In the genomic region with DNA sequence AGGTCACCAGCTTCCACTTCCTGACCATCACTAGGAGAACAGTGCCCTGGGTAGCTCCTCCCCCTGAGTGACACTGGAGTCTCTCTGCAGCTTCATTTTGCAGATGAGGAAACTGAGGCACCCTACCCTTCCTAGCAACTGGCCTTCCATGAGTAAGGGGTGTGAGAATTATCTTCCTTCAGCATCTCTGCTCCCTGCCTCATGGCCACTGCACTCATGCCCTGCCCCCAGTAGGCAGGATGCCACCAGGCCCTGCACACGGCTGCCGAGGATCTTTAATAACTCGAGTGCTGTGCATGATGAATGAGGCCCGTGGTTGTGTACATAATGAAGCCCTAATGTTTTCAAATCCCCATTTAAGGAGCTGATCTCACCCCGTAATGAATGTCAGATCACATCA, we compare ENCODE assay signal across 27 mouse cellular contexts. TPM values are rescaled to one million over a fixed set of nuclear protein-coding genes. Genes with fewer than 3 reads are reported as not detected.
A peak's percentile ranks its signal among the peaks of the same experiment; 100 is the strongest.
DNase-seq lines count a peak whose midpoint lies in the region; ATAC-seq lines count a peak whose summit lies in the region.
"Had no signal": no experiment of that assay in that cellular context is flagged by ENCODE, and none has a peak within 500 bp of the region (broad histone marks: within the 10 kb centered on the region; RNA-seq: fewer than 3 reads in every experiment).

No protein-coding gene starts in this region.

- no peak for DNase-seq in kidney, postnatal 4 days
- no peak for DNase-seq in midbrain, embryonic 10.5 days (ENCODE audit: low spot score)
- DNase-seq in midbrain, embryonic 14.5 days = no peak
- DNase-seq: adrenal gland, adult 2 months; adrenal gland, postnatal 14 days; B cell, adult 2 months; cerebellum, adult 11 months; cerebellum, adult 2 months; cerebellum, adult 9-11 months; cerebellum, postnatal 25 days; gastrocnemius, postnatal 10 days; gastrocnemius, postnatal 36 days; heart, adult 2 months; heart, postnatal 14 days; heart, postnatal 4 days had no signal

- H3K9ac ChIP-seq in intestine, embryonic 16.5 days (ENCODE audit: low read depth, low read length) = peak overlapping the region; percentile 22; the same call in 1 of the 2 replicates
- no peak overlapping the region for H3K9ac ChIP-seq in intestine, embryonic 15.5 days
- H3K9ac ChIP-seq in kidney, embryonic 16.5 days (replicated peaks; ENCODE audit: low read length) = no peak overlapping the region
- no peak overlapping the region for H3K9ac ChIP-seq in midbrain, embryonic 14.5 days (replicated peaks; ENCODE audit: low read length)
- H3K9ac ChIP-seq: embryonic facial prominence, embryonic 12.5 days; embryonic facial prominence, embryonic 15.5 days; heart, embryonic 13.5 days; hindbrain, embryonic 14.5 days had no signal

- peaks cover 41% of the 10 kb centered on the region for H3K4me1 ChIP-seq in intestine, embryonic 16.5 days (ENCODE audit: control insufficient read depth, insufficient read depth, low read length)
- H3K4me1 ChIP-seq in intestine, embryonic 15.5 days (replicated peaks) = peaks cover 46% of the 10 kb centered on the region
- H3K4me1 ChIP-seq in kidney, embryonic 16.5 days (ENCODE audit: insufficient read depth, low read length) = peaks cover 47% of the 10 kb centered on the region
- H3K4me1 ChIP-seq in midbrain, embryonic 10.5 days = peaks cover 63% of the 10 kb centered on the region
- peaks cover 21% of the 10 kb centered on the region for H3K4me1 ChIP-seq in midbrain, embryonic 14.5 days (ENCODE audit: control insufficient read depth, insufficient read depth, low read length)

- peaks cover 3% of the 10 kb centered on the region; the same call in 1 of the 2 replicates for H3K27me3 ChIP-seq in intestine, embryonic 16.5 days (replicated peaks; ENCODE audit: control insufficient read depth, insufficient read depth, low read length)
- no peaks in the 10 kb centered on the region for H3K27me3 ChIP-seq in intestine, embryonic 15.5 days (replicated peaks)
- no peaks in the 10 kb centered on the region; the same call in 1 of the 2 replicates for H3K27me3 ChIP-seq in kidney, embryonic 16.5 days (ENCODE audit: insufficient read depth, low read length)
- peaks cover 88% of the 10 kb centered on the region for H3K27me3 ChIP-seq in midbrain, embryonic 10.5 days (ENCODE audit: low read depth, poor library complexity, severe bottlenecking)
- peaks cover 5% of the 10 kb centered on the region for H3K27me3 ChIP-seq in midbrain, embryonic 14.5 days (ENCODE audit: control insufficient read depth, insufficient read depth, low read length)
- H3K27me3 ChIP-seq: Patski had no signal

- H3K4me2 ChIP-seq in intestine, embryonic 16.5 days (ENCODE audit: low read depth, low read length) = no peak overlapping the region
- no peak overlapping the region for H3K4me2 ChIP-seq in intestine, embryonic 15.5 days (replicated peaks)
- no peak overlapping the region for H3K4me2 ChIP-seq in kidney, embryonic 16.5 days (replicated peaks; ENCODE audit: low read depth, low read length)
- no peak overlapping the region for H3K4me2 ChIP-seq in midbrain, embryonic 14.5 days (ENCODE audit: low read length)
- H3K4me2 ChIP-seq: embryonic facial prominence, embryonic 12.5 days; embryonic facial prominence, embryonic 15.5 days; heart, embryonic 13.5 days; hindbrain, embryonic 14.5 days had no signal

- H3K27ac ChIP-seq in intestine, embryonic 16.5 days (ENCODE audit: low read length) = peak overlapping the region; percentile 66; the same call in 1 of the 2 replicates
- no peak overlapping the region for H3K27ac ChIP-seq in intestine, embryonic 15.5 days
- peak overlapping the region; percentile 69 for H3K27ac ChIP-seq in kidney, embryonic 16.5 days (ENCODE audit: low read length)
- peak overlapping the region; percentile 15; the same call in 1 of the 2 replicates for H3K27ac ChIP-seq in midbrain, embryonic 10.5 days (replicated peaks)
- H3K27ac ChIP-seq in midbrain, embryonic 14.5 days (replicated peaks; ENCODE audit: low read depth, low read length) = no peak overlapping the region
- H3K27ac ChIP-seq: embryonic facial prominence, embryonic 12.5 days; embryonic facial prominence, embryonic 15.5 days; heart, adult 2 months; heart, embryonic 10.5 days; heart, embryonic 13.5 days; hindbrain, embryonic 14.5 days; hindbrain, postnatal 0 days had no signal

- 31% methylated on average over 5 of the region's 5 CpGs for WGBS in intestine, embryonic 16.5 days
- WGBS in intestine, embryonic 15.5 days = 33% methylated on average over 5 of the region's 5 CpGs
- 47% methylated on average over 5 of the region's 5 CpGs for WGBS in kidney, embryonic 16.5 days
- WGBS in midbrain, embryonic 10.5 days = 85% methylated on average over 5 of the region's 5 CpGs
- 31% methylated on average over 5 of the region's 5 CpGs for WGBS in midbrain, embryonic 14.5 days

- no peak overlapping the region for H3K4me3 ChIP-seq in intestine, embryonic 16.5 days (ENCODE audit: low read length)
- no peak overlapping the region for H3K4me3 ChIP-seq in intestine, embryonic 15.5 days (replicated peaks)
- H3K4me3 ChIP-seq in kidney, embryonic 16.5 days (ENCODE audit: low read length) = no peak overlapping the region
- H3K4me3 ChIP-seq in midbrain, embryonic 10.5 days = no peak overlapping the region
- H3K4me3 ChIP-seq in midbrain, embryonic 14.5 days (replicated peaks; ENCODE audit: low read depth, low read length) = no peak overlapping the region
- H3K4me3 ChIP-seq: embryonic facial prominence, embryonic 12.5 days; embryonic facial prominence, embryonic 15.5 days; heart, adult 2 months; heart, embryonic 10.5 days; heart, embryonic 13.5 days had no signal

- ATAC-seq in intestine, embryonic 16.5 days = no peak
- ATAC-seq in intestine, embryonic 15.5 days = no peak
- ATAC-seq in kidney, embryonic 16.5 days (ENCODE audit: low FRiP score, low TSS enrichment) = no peak
- ATAC-seq in midbrain, embryonic 14.5 days (ENCODE audit: low FRiP score, low TSS enrichment) = no peak
- ATAC-seq: forebrain, embryonic 16.5 days; hindbrain, postnatal 0 days; Patski had no signal

- no peaks in the 10 kb centered on the region for H3K36me3 ChIP-seq in intestine, embryonic 16.5 days (ENCODE audit: control insufficient read depth, insufficient read depth, low read length)
- no peaks in the 10 kb centered on the region for H3K36me3 ChIP-seq in intestine, embryonic 15.5 days
- H3K36me3 ChIP-seq in kidney, embryonic 16.5 days (ENCODE audit: insufficient read depth, low read length) = no peaks in the 10 kb centered on the region
- H3K36me3 ChIP-seq in midbrain, embryonic 10.5 days = no peaks in the 10 kb centered on the region
- no peaks in the 10 kb centered on the region for H3K36me3 ChIP-seq in midbrain, embryonic 14.5 days (ENCODE audit: control insufficient read depth, insufficient read depth, low read length)
- H3K36me3 ChIP-seq: embryonic facial prominence, embryonic 12.5 days; embryonic facial prominence, embryonic 15.5 days; heart, embryonic 10.5 days; heart, embryonic 13.5 days had no signal

- no peaks in the 10 kb centered on the region for H3K9me3 ChIP-seq in intestine, embryonic 16.5 days (ENCODE audit: control insufficient read depth, low read length)
- no peaks in the 10 kb centered on the region for H3K9me3 ChIP-seq in intestine, embryonic 15.5 days
- no peaks in the 10 kb centered on the region for H3K9me3 ChIP-seq in kidney, embryonic 16.5 days (ENCODE audit: low read length)
- H3K9me3 ChIP-seq in midbrain, embryonic 10.5 days (replicated peaks) = no peaks in the 10 kb centered on the region
- no peaks in the 10 kb centered on the region for H3K9me3 ChIP-seq in midbrain, embryonic 14.5 days (ENCODE audit: control insufficient read depth, low read length)
- H3K9me3 ChIP-seq: embryonic facial prominence, embryonic 12.5 days; embryonic facial prominence, embryonic 15.5 days; G1E; heart, embryonic 10.5 days; heart, embryonic 13.5 days had no signal

RNA-seq across cellular contexts. Expression of gene Otub1, which starts 15.1 kb away (rescaled TPM):
- polyA plus RNA-seq in intestine, embryonic 16.5 days (2015; fragmentation: Nextera tagmentation; extraction: Ambion mirVana) = 162 and 166 TPM in 2 replicates
- 166 and 172 TPM in 2 replicates for polyA plus RNA-seq in intestine, embryonic 15.5 days (2015; fragmentation: Nextera tagmentation; extraction: Ambion mirVana)
- 231 and 241 TPM in 2 replicates for polyA plus RNA-seq in kidney, embryonic 16.5 days (2015; fragmentation: Nextera tagmentation; extraction: Ambion mirVana)
- polyA plus RNA-seq in midbrain, embryonic 10.5 days (2016; fragmentation: Nextera tagmentation; extraction: Ambion mirVana) = 274 and 293 TPM in 2 replicates
- 244 and 263 TPM in 2 replicates for polyA plus RNA-seq in midbrain, embryonic 14.5 days (2014; fragmentation: Nextera tagmentation; extraction: Ambion mirVana)

RNA-seq across cellular contexts. Expression of gene Cox8a, which starts 26.4 kb away (rescaled TPM):
- polyA plus RNA-seq in intestine, embryonic 16.5 days (2015; fragmentation: Nextera tagmentation; extraction: Ambion mirVana) = 1,467 and 1,508 TPM in 2 replicates
- 1,343 and 1,351 TPM in 2 replicates for polyA plus RNA-seq in intestine, embryonic 15.5 days (2015; fragmentation: Nextera tagmentation; extraction: Ambion mirVana)
- polyA plus RNA-seq in kidney, embryonic 16.5 days (2015; fragmentation: Nextera tagmentation; extraction: Ambion mirVana) = 1,116 and 1,175 TPM in 2 replicates
- 895 and 900 TPM in 2 replicates for polyA plus RNA-seq in midbrain, embryonic 10.5 days (2016; fragmentation: Nextera tagmentation; extraction: Ambion mirVana)
- 921 and 1,195 TPM in 2 replicates for polyA plus RNA-seq in midbrain, embryonic 14.5 days (2014; fragmentation: Nextera tagmentation; extraction: Ambion mirVana)

RNA-seq across cellular contexts. Expression of gene Naa40, which starts 50.0 kb away (rescaled TPM):
- polyA plus RNA-seq in intestine, embryonic 16.5 days (2015; fragmentation: Nextera tagmentation; extraction: Ambion mirVana) = 48.4 and 51.9 TPM in 2 replicates
- 49.8 and 52.9 TPM in 2 replicates for polyA plus RNA-seq in intestine, embryonic 15.5 days (2015; fragmentation: Nextera tagmentation; extraction: Ambion mirVana)
- 81.4 and 88.0 TPM in 2 replicates for polyA plus RNA-seq in kidney, embryonic 16.5 days (2015; fragmentation: Nextera tagmentation; extraction: Ambion mirVana)
- polyA plus RNA-seq in midbrain, embryonic 10.5 days (2016; fragmentation: Nextera tagmentation; extraction: Ambion mirVana) = 105 and 107 TPM in 2 replicates
- 68.6 and 77.8 TPM in 2 replicates for polyA plus RNA-seq in midbrain, embryonic 14.5 days (2014; fragmentation: Nextera tagmentation; extraction: Ambion mirVana)

Comparison
In these comparisons a context has a peak if more than half of its experiments do, and no peak if none do; other contexts are left out.
1. H3K27ac ChIP-seq: peak in intestine, embryonic 16.5 days (single experiment), kidney, embryonic 16.5 days (single experiment) and midbrain, embryonic 10.5 days (single experiment); none in intestine, embryonic 15.5 days (single experiment) and midbrain, embryonic 14.5 days (single experiment).